Comparison of ENCODE assay signal across 8 mouse cellular contexts in genomic region chr15:89140659-89141252, GRCm38 (mm10). TPM values are rescaled to one million over a fixed set of nuclear protein-coding genes. Genes with fewer than 3 reads are reported as not detected.
DNase-seq lines count a peak whose midpoint lies in the region; ATAC-seq and TF ChIP-seq lines count a peak whose summit lies in the region.

Gene Mapk12 (minus strand): TSS chr15:89140703.

- no peak for TF ChIP-seq POLR2A in bone marrow macrophage, adult 2 months (IDR thresholded peaks at IDR 0.05; ENCODE audit: borderline replicate concordance, low read depth, low read length)

- no peak for TF ChIP-seq CTCF in bone marrow macrophage, adult 2 months (IDR thresholded peaks at IDR 0.05; ENCODE audit: low read depth, low read length)

- peak within 1 kb of the TSS; percentile 29 for H3K4me3 ChIP-seq in bone marrow macrophage, adult 2 months (ENCODE audit: insufficient read depth, low read length)
- H3K4me3 ChIP-seq in forebrain, embryonic 14.5 days (ENCODE audit: low read depth, low read length) = peak within 1 kb of the TSS; percentile 47
- H3K4me3 ChIP-seq in limb, embryonic 12.5 days (replicated peaks) = peak within 1 kb of the TSS; percentile 59
- H3K4me3 ChIP-seq in midbrain, embryonic 15.5 days = peak within 1 kb of the TSS; percentile 49

- WGBS in forebrain, embryonic 14.5 days = under 1% methylated on average over 21 of the region's 21 CpGs
- WGBS in limb, embryonic 12.5 days = 0% methylated on average over 21 of the region's 21 CpGs
- WGBS in midbrain, embryonic 15.5 days = under 1% methylated on average over 21 of the region's 21 CpGs

- no peaks in the 10 kb centered on the region for H3K27me3 ChIP-seq in forebrain, embryonic 14.5 days (replicated peaks; ENCODE audit: control insufficient read depth, insufficient read depth, low read length)
- peaks cover 54% of the 10 kb centered on the region for H3K27me3 ChIP-seq in limb, embryonic 12.5 days
- no peaks in the 10 kb centered on the region for H3K27me3 ChIP-seq in midbrain, embryonic 15.5 days (replicated peaks)

- H3K9ac ChIP-seq in forebrain, embryonic 14.5 days (ENCODE audit: low read length) = peak within 1 kb of the TSS; percentile 73
- H3K9ac ChIP-seq in limb, embryonic 12.5 days (replicated peaks) = peak within 1 kb of the TSS; percentile 67
- H3K9ac ChIP-seq in midbrain, embryonic 15.5 days = peak within 1 kb of the TSS; percentile 53

- H3K27ac ChIP-seq in bone marrow macrophage, adult 2 months (ENCODE audit: insufficient read depth, low read depth, low read length) = no peak within 1 kb of the TSS
- H3K27ac ChIP-seq in forebrain, embryonic 14.5 days (ENCODE audit: low read depth, low read length) = no peak within 1 kb of the TSS
- no peak within 1 kb of the TSS for H3K27ac ChIP-seq in limb, embryonic 12.5 days
- H3K27ac ChIP-seq in midbrain, embryonic 15.5 days = no peak within 1 kb of the TSS

- intact Hi-C loops in heart, postnatal 36 days (cut with DNase I) = no loop called here

- H3K36me3 ChIP-seq in forebrain, embryonic 14.5 days (ENCODE audit: control insufficient read depth, insufficient read depth, low read length) = peaks cover 30% of the 10 kb centered on the region
- no peaks in the 10 kb centered on the region; the same call in 1 of the 2 replicates for H3K36me3 ChIP-seq in limb, embryonic 12.5 days
- 0 out of 2 replicates have a peak, but pooled peaks cover 4% of the 10 kb centered on the region for H3K36me3 ChIP-seq in midbrain, embryonic 15.5 days (replicated peaks)

- peak; percentile 87 for DNase-seq in R1 (ENCODE audit: low read depth, low spot score)
- DNase-seq in forebrain, embryonic 14.5 days (ENCODE audit: low spot score) = peak; percentile 36
- peak in 1 of 2 experiments; percentile 39 for DNase-seq in heart, postnatal 36 days
- DNase-seq in B cell, adult 2 months = no peak
- DNase-seq in right cerebral cortex, postnatal 10 days (ENCODE audit: low spot score in 2 of 2) = no peak

- peak; percentile 64 for ATAC-seq in forebrain, embryonic 14.5 days
- peak; percentile 27; the same call in 1 of the 2 replicates for ATAC-seq in limb, embryonic 12.5 days (ENCODE audit: insufficient number of reproducible peaks, insufficient read depth, low FRiP score, low TSS enrichment, low read depth)
- ATAC-seq in midbrain, embryonic 15.5 days (replicated peaks) = peak; percentile 34

- no peaks in the 10 kb centered on the region for H3K9me3 ChIP-seq in forebrain, embryonic 14.5 days (replicated peaks; ENCODE audit: control insufficient read depth, low read length)
- H3K9me3 ChIP-seq in limb, embryonic 12.5 days = no peaks in the 10 kb centered on the region
- H3K9me3 ChIP-seq in midbrain, embryonic 15.5 days = no peaks in the 10 kb centered on the region

- H3K4me2 ChIP-seq in forebrain, embryonic 14.5 days (ENCODE audit: low read length) = peak within 1 kb of the TSS; percentile 96
- H3K4me2 ChIP-seq in limb, embryonic 12.5 days = peak within 1 kb of the TSS; percentile 97
- peak within 1 kb of the TSS; percentile 99 for H3K4me2 ChIP-seq in midbrain, embryonic 15.5 days

- H3K4me1 ChIP-seq in bone marrow macrophage, adult 2 months (ENCODE audit: control insufficient read depth, insufficient read depth, low read length) = no peaks in the 10 kb centered on the region
- H3K4me1 ChIP-seq in forebrain, embryonic 14.5 days (ENCODE audit: control insufficient read depth, insufficient read depth, low read length) = peaks cover 11% of the 10 kb centered on the region
- H3K4me1 ChIP-seq in limb, embryonic 12.5 days (replicated peaks) = peaks cover 24% of the 10 kb centered on the region
- H3K4me1 ChIP-seq in midbrain, embryonic 15.5 days = peaks cover 15% of the 10 kb centered on the region

RNA-seq across cellular contexts. Expression of gene Mapk12, which starts in this region (rescaled TPM):
- polyA plus RNA-seq in bone marrow macrophage, adult 2 months (2012; ENCODE audit: insufficient read depth, insufficient read length, missing spikeins) = not detected in 2 replicates
- 4.8 and 5.1 TPM in 2 replicates for polyA plus RNA-seq in forebrain, embryonic 14.5 days (2014; fragmentation: Nextera tagmentation; extraction: Ambion mirVana)
- 10 to 100 TPM; 21.5 to 23.7 TPM for total RNA-seq in heart, postnatal 36 days (2021)
- polyA plus RNA-seq in limb, embryonic 12.5 days (2016; fragmentation: Nextera tagmentation; extraction: Ambion mirVana) = 8.9 and 9.3 TPM in 2 replicates
- polyA plus RNA-seq in midbrain, embryonic 15.5 days (2015; fragmentation: Nextera tagmentation; extraction: Ambion mirVana) = 4.0 and 5.1 TPM in 2 replicates

Comparison
In these comparisons a context has a peak if more than half of its experiments do, and no peak if none do; other contexts are left out.
1. DNase-seq: peak in R1 (single experiment) and forebrain, embryonic 14.5 days (single experiment); none in B cell, adult 2 months (0 of 2) and right cerebral cortex, postnatal 10 days (0 of 2).
2. Peak in every context shown above with its lines, with median percentiles within 50 percentile points of each other: H3K4me3 ChIP-seq, ATAC-seq, H3K4me2 ChIP-seq and H3K9ac ChIP-seq.